In genomic region chr3:94305457-94305856, GRCm38 (mm10) we compare ENCODE assay signal across 26 mouse cellular contexts. TPM values are rescaled to one million over a fixed set of nuclear protein-coding genes. Genes with fewer than 3 reads are reported as not detected.
"Had no signal": no experiment of that assay in that cellular context is flagged by ENCODE, and none has a peak within 500 bp of the region (broad histone marks: within the 10 kb centered on the region; RNA-seq: fewer than 3 reads in every experiment).

No protein-coding gene starts in this region.

- H3K36me3 ChIP-seq: neural tube, embryonic 12.5 days; neural tube, embryonic 13.5 days; neural tube, embryonic 15.5 days; stomach, embryonic 15.5 days had no signal

- H3K4me3 ChIP-seq: neural tube, embryonic 12.5 days; neural tube, embryonic 13.5 days; neural tube, embryonic 15.5 days; stomach, embryonic 15.5 days had no signal

- DNase-seq: retina, postnatal 1 day; right cerebral cortex, adult 18-20 months; right cerebral cortex, postnatal 14 days; right cerebral cortex, postnatal 25 days; right cerebral cortex, postnatal 4 days; spleen, adult 18-20 months; thymus, adult 18-20 months; thymus, adult 2 months; thymus, postnatal 14 days; thymus, postnatal 25 days; thymus, postnatal 36 days; thymus, postnatal 4 days had no signal

- H3K4me1 ChIP-seq: neural tube, embryonic 12.5 days had no signal

- H3K9me3 ChIP-seq: neural tube, embryonic 12.5 days; neural tube, embryonic 13.5 days; neural tube, embryonic 15.5 days; stomach, embryonic 15.5 days had no signal

- H3K27ac ChIP-seq: neural tube, embryonic 12.5 days; neural tube, embryonic 13.5 days; neural tube, embryonic 15.5 days; stomach, embryonic 15.5 days; stomach, postnatal 0 days had no signal

- H3K27me3 ChIP-seq: neural tube, embryonic 12.5 days; neural tube, embryonic 13.5 days; neural tube, embryonic 15.5 days; stomach, embryonic 15.5 days had no signal

- H3K9ac ChIP-seq: neural tube, embryonic 12.5 days; neural tube, embryonic 13.5 days; neural tube, embryonic 15.5 days; stomach, embryonic 15.5 days had no signal

RNA-seq across cellular contexts. Expression of gene Them5, which starts 36.4 kb away (rescaled TPM):
- total RNA-seq: neutrophil, adult 5-6 weeks had no signal
- polyA plus RNA-seq: neural tube, embryonic 12.5 days; neural tube, embryonic 13.5 days; neural tube, embryonic 14.5 days; small intestine, adult 2 months; spleen, adult 2 months; urinary bladder, adult 2 months had no signal

RNA-seq across cellular contexts. Expression of gene Gm4778, which starts 41.6 kb away (rescaled TPM):
- total RNA-seq: neutrophil, adult 5-6 weeks had no signal
- polyA plus RNA-seq: neural tube, embryonic 12.5 days; neural tube, embryonic 13.5 days; neural tube, embryonic 14.5 days; neural tube, embryonic 15.5 days; small intestine, adult 2 months; spleen, adult 2 months; stomach, embryonic 14.5 days; stomach, embryonic 15.5 days; stomach, embryonic 16.5 days; stomach, postnatal 0 days; testis, adult 2 months; thymus, adult 2 months; thymus, postnatal 0 days; urinary bladder, adult 2 months had no signal

RNA-seq across cellular contexts. Expression of gene C2cd4d, which starts 56.8 kb away (rescaled TPM):
- total RNA-seq: neutrophil, adult 5-6 weeks had no signal
